Mouse (Mus musculus) ES-E14 (cell line): Measurements from ENCODE around the gene Tmem218. TPM values are rescaled to one million over a fixed set of nuclear protein-coding genes. Genes with fewer than 3 reads are reported as not detected.

ENCODE experiments used
- DNase-seq: peaks from one replicate; pipeline ENCODE4 v3.0.0-alpha.2; 2013; ENCODE audit warnings: low read depth, low spot score
- H3K27ac ChIP-seq: 2 replicates; pipeline ENCODE4 v1.5.1; 2012; ENCODE audit warnings: low read depth, mild to moderate bottlenecking, low read length, moderate library complexity, mixed read lengths; ENCODE audit not compliant: poor library complexity, insufficient read depth, severe bottlenecking
- H3K36me3 ChIP-seq: 2 replicates; pipeline ENCODE4 v1.6.1; 2012; ENCODE audit warnings: mild to moderate bottlenecking, low read length, moderate library complexity, mixed read lengths; ENCODE audit not compliant: control insufficient read depth, poor library complexity, insufficient read depth, severe bottlenecking
- H3K4me1 ChIP-seq, 2 experiments: fragments of 150-350 bp in 1 of 2; sonication (generic) in 1 of 2; 2 replicates each; pipeline ENCODE4 v1.6.1; 2012; ENCODE audit warnings: low read length in 2 of 2, mild to moderate bottlenecking in 1 of 2, mixed read lengths in 1 of 2; ENCODE audit not compliant: control insufficient read depth in 2 of 2, insufficient read depth in 2 of 2, poor library complexity in 1 of 2
- H3K4me3 ChIP-seq, 2 experiments: fragments of 150-350 bp in 1 of 2; sonication (generic) in 1 of 2; 2 replicates each; pipeline ENCODE4 v1.5.1; 2012; ENCODE audit warnings: low read length in 2 of 2, low read depth in 1 of 2, mild to moderate bottlenecking in 1 of 2, mixed read lengths in 1 of 2; ENCODE audit not compliant: insufficient read depth in 1 of 2, poor library complexity in 1 of 2, severe bottlenecking in 1 of 2
- H3K9ac ChIP-seq: 2 replicates; pipeline ENCODE4 v1.6.1; 2012; ENCODE audit warnings: low read depth, mild to moderate bottlenecking, low read length, mixed read lengths; ENCODE audit not compliant: poor library complexity, insufficient read depth, severe bottlenecking
- H3K9me3 ChIP-seq: fragments of 150-350 bp; sonication (generic); 2 replicates; pipeline ENCODE4 v1.6.1; 2012; ENCODE audit warnings: low read depth, mild to moderate bottlenecking, low read length; ENCODE audit not compliant: control insufficient read depth, insufficient read depth
- CHD2 ChIP-seq: IDR thresholded peaks from 2 replicates; pipeline ENCODE4 v1.6.1; 2014; ENCODE audit warnings: mild to moderate bottlenecking, low read depth, low read length, inconsistent platforms
- HCFC1 ChIP-seq: IDR thresholded peaks from 2 replicates; pipeline ENCODE4 v1.6.1; 2012; ENCODE audit warnings: low read length, inconsistent platforms, borderline replicate concordance; ENCODE audit not compliant: insufficient read depth
- MAFK ChIP-seq: IDR thresholded peaks from 2 replicates; pipeline ENCODE4 v1.6.1; 2014; ENCODE audit warnings: mild to moderate bottlenecking, low read depth, low read length, inconsistent platforms; ENCODE audit not compliant: insufficient read depth
- ZC3H11A ChIP-seq: IDR thresholded peaks from 2 replicates; pipeline ENCODE4 v1.6.1; 2012; ENCODE audit warnings: low read depth, mild to moderate bottlenecking, inconsistent platforms, low read length, borderline replicate concordance
- ZNF384 ChIP-seq: IDR thresholded peaks from 2 replicates; pipeline ENCODE4 v1.6.1; 2012; ENCODE audit warnings: low read depth, low read length, inconsistent platforms
- in situ Hi-C, 2 experiments: fragments of 600-800 bp; cut with MboI; formaldehyde crosslinking; loops; one replicate each; pipeline ENCODE4 v1.15.1; 2025; ENCODE audit warnings: low sequenced_read_pairs in 2 of 2, inconsistent platforms in 1 of 2; ENCODE audit not compliant: unreplicated experiment in 2 of 2
- total RNA-seq: library from RNA; depleted of rRNA; stranded (reverse); fragments of 300-350 nt; gene quantifications from 2 replicates; pipeline ENCODE4 v1.2.3, GENCODE M21; 2012

Tmem218 gene
- total RNA-seq, 1 experiment, result 3.3 TPM

- in situ Hi-C loops, result no loop called here
- H3K9ac ChIP-seq, result no peak overlapping the region
- no peaks in the 10 kb centered on the region for H3K9me3 ChIP-seq
- H3K27ac ChIP-seq, result no peak overlapping the region
- no peaks in the 10 kb centered on the region for H3K36me3 ChIP-seq
- no peak for DNase-seq
- H3K4me3 ChIP-seq, result no peak overlapping the region
- peaks cover 3 to 4% of the 10 kb centered on the region in 2 experiments for H3K4me1 ChIP-seq
- TF ChIP-seq MAFK, result no peak
- TF ChIP-seq ZNF384, result no peak
- TF ChIP-seq CHD2, result no peak
- TF ChIP-seq HCFC1, result no peak
- no peak for TF ChIP-seq ZC3H11A
Measured at GRCm38 (mm10) chr9:37181596-37181995, 26.4 kb upstream of the Tmem218 start.

GRCm38 (mm10) chr9:37183176-37183575 is 24.8 kb upstream of the Tmem218 start:
- H3K36me3 ChIP-seq, result no peaks in the 10 kb centered on the region
- in situ Hi-C loops, result no loop called here
- no peak for TF ChIP-seq ZC3H11A
- no peak for TF ChIP-seq ZNF384
- 0 out of 2 replicates have a peak, but pooled peaks have one; percentile 21 for TF ChIP-seq MAFK
- TF ChIP-seq HCFC1, result no peak
- no peaks in the 10 kb centered on the region for H3K4me1 ChIP-seq
- H3K27ac ChIP-seq, result no peak overlapping the region
- H3K9me3 ChIP-seq, result no peaks in the 10 kb centered on the region
- H3K4me3 ChIP-seq, result no peak overlapping the region
- H3K9ac ChIP-seq, result no peak overlapping the region
- DNase-seq, result no peak

- in situ Hi-C loops, result no loop called here
- no peaks in the 10 kb centered on the region for H3K4me1 ChIP-seq
Measured at GRCm38 (mm10) chr9:37187407-37187806, 20.6 kb upstream of the Tmem218 start.

GRCm38 (mm10) chr9:37188024-37188423 is 20.0 kb upstream of the Tmem218 start:
- Histone ChIP-seq H3K36me3 (no peaks in the 10 kb centered on the region), H3K27ac (no peak overlapping the region), H3K4me3 (no peak overlapping the region), H3K9ac (no peak overlapping the region; the same call in 1 of the 2 replicates), H3K9me3 (no peaks in the 10 kb centered on the region), H3K4me1 (no peaks in the 10 kb centered on the region)
- no peak for DNase-seq
- TF ChIP-seq HCFC1 (no peak), ZC3H11A (no peak), ZNF384 (no peak), CHD2 (no peak), MAFK (no peak)
- in situ Hi-C loops, result no loop called here

More at GRCm38 (mm10) chr9:37187407-37187806, 20.6 kb upstream of the Tmem218 start:
- no peak for DNase-seq
- Histone ChIP-seq H3K9ac (no peak overlapping the region), H3K36me3 (no peaks in the 10 kb centered on the region), H3K9me3 (no peaks in the 10 kb centered on the region), H3K4me3 (no peak overlapping the region), H3K27ac (no peak overlapping the region)
- TF ChIP-seq ZC3H11A (no peak), ZNF384 (no peak), MAFK (no peak)

- Histone ChIP-seq H3K4me1 (no peaks in the 10 kb centered on the region), H3K36me3 (no peaks in the 10 kb centered on the region), H3K27ac (no peak overlapping the region), H3K9ac (no peak overlapping the region), H3K4me3 (no peak overlapping the region), H3K9me3 (no peaks in the 10 kb centered on the region)
- no peak for DNase-seq
- no peak for TF ChIP-seq MAFK
- no peak for TF ChIP-seq CHD2
- no peak for TF ChIP-seq ZNF384
- no peak for TF ChIP-seq HCFC1
- TF ChIP-seq ZC3H11A, result no peak
- in situ Hi-C loops, result no loop called here
Measured at GRCm38 (mm10) chr9:37197067-37197466, 11.0 kb upstream of the Tmem218 start.
